Mouse (Mus musculus): ENCODE data around the gene Rpsa. TPM values are rescaled to one million over a fixed set of nuclear protein-coding genes. Genes with fewer than 3 reads are reported as not detected.

The Rpsa gene
- total RNA-seq (2012; rRNA removed) = 1,584 and 1,827 TPM in 2 replicates
- 1,000 to 10,000 TPM in 1 of 2 experiments, 100 to 1,000 TPM in 1; 726 to 4,532 TPM for polyA plus RNA-seq (2012; ENCODE audit: insufficient read depth in 1 of 2, insufficient read length in 2 of 2, low read depth in 1 of 2, low replicate concordance in 2 of 2, missing spikeins in 1 of 2)

DNA sequence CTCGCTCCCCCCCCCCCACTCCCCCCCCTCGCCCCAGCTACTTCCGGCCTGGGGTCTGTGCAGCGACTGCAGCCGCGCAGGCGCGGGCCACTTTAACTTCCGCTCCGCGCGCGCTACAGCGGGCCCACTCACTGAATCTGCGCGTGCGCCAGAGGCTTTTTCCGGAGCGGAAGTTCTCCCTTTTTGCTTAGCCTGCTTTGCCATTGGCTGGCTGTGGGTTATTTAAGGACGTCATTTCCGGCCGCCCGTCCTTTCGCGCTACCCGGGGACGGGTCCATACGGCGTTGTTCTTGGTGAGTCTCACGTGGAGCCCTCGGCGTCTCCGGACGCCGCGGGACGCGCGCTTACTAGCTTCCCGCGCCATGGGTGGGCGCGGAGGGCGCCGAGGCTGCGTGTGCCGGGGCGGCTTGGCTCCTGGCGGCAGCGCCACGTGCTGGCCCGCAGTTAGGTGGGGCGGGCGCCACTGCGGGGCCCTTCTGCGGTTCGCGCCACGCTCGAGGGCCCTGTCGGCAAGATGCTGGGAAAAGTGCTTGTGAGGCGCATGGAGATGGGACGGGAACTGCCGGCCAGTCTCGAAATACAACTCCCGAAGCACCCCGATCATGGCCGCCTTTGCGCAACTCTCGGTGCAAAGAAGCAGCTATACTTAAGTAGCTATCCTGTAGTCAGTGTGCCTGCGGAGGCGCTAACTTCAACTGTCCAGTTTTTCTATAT lies at the start of gene Rpsa:
Gene Rpsa (plus strand): TSS at position 152 of the 714 bp plus-strand sequence.
- Histone ChIP-seq H3K27me3 (ENCODE audit: control insufficient read depth in 1 of 2, insufficient read depth in 2 of 2, low read length in 2 of 2) (no peaks in the 10 kb centered on the region), H3K79me2 (ENCODE audit: control insufficient read depth, insufficient read depth, low read length, poor library complexity) (peaks cover 33% of the 10 kb centered on the region), H3K9me3 (replicated peaks; ENCODE audit: insufficient read depth, low read length) (no peaks in the 10 kb centered on the region), H3K9ac (ENCODE audit: control insufficient read depth, low read depth, low read length, poor library complexity, severe bottlenecking) (peak within 1 kb of the TSS; percentile 100), H3K4me3 (ENCODE audit: control insufficient read depth in 1 of 2, insufficient read depth in 1 of 2, low read depth in 2 of 2, low read length in 2 of 2) (peak within 1 kb of the TSS; percentile 55 to 95), H3K36me3 (ENCODE audit: control insufficient read depth in 1 of 2, insufficient read depth in 2 of 2, low read length in 2 of 2) (peaks cover 14 to 17% of the 10 kb centered on the region in 2 experiments), H3K27ac (ENCODE audit: control insufficient read depth, low read depth, low read length) (peak within 1 kb of the TSS; percentile 96), H3K4me1 (ENCODE audit: control insufficient read depth in 1 of 2, insufficient read depth in 2 of 2, low read length in 2 of 2) (peaks cover 0 to 7% of the 10 kb centered on the region in 2 experiments; a peak in 1 of 4 replicates)
- TF ChIP-seq TCF12 (IDR thresholded peaks at IDR 0.05; ENCODE audit: low read depth, low read length) (peak; percentile 66), POLR2A (IDR thresholded peaks at IDR 0.05; ENCODE audit: control insufficient read depth in 1 of 2, insufficient read depth in 1 of 2, low read depth in 1 of 2, low read length in 2 of 2, poor library complexity in 1 of 2) (peak in 1 of 2 experiments; percentile 90; a peak in 2 of 4 replicates), POLR2AphosphoS5 (IDR thresholded peaks at IDR 0.05; ENCODE audit: borderline replicate concordance, low read depth, low read length) (peak; percentile 61; the same call in 1 of the 2 replicates), SMC3 (IDR thresholded peaks at IDR 0.05; ENCODE audit: low read depth, low read length) (no peak), TAL1 (IDR thresholded peaks at IDR 0.05; ENCODE audit: low read length) (no peak), MXI1 (IDR thresholded peaks at IDR 0.05; ENCODE audit: low read depth, low read length) (peak; percentile 87), SIN3A (IDR thresholded peaks at IDR 0.05; ENCODE audit: low read length) (peak; percentile 72), MAZ (IDR thresholded peaks at IDR 0.05; ENCODE audit: low read depth, low read length) (no peak), RAD21 (IDR thresholded peaks at IDR 0.05; ENCODE audit: low read depth, low read length) (no peak), NRF1 (IDR thresholded peaks at IDR 0.05; ENCODE audit: insufficient read depth, low read depth, low read length, poor library complexity, severe bottlenecking) (peak; percentile 75), ETS1 (IDR thresholded peaks at IDR 0.05; ENCODE audit: low read depth, low read length) (no peak), GABPA (IDR thresholded peaks at IDR 0.05; ENCODE audit: low read depth, low read length) (no peak), ZMIZ1 (IDR thresholded peaks at IDR 0.05; ENCODE audit: low read depth, low read length) (peak; percentile 82; the same call in 1 of the 2 replicates), ELF1 (IDR thresholded peaks at IDR 0.05; ENCODE audit: low read depth, low read length) (peak; percentile 90), UBTF (IDR thresholded peaks at IDR 0.05; ENCODE audit: borderline replicate concordance, insufficient read depth, low read depth, low read length) (no peak), RCOR1 (IDR thresholded peaks at IDR 0.05; ENCODE audit: low read depth, low read length) (no peak), EP300 (IDR thresholded peaks at IDR 0.05; ENCODE audit: low read depth in 1 of 2, low read length in 2 of 2) (no peak), HCFC1 (IDR thresholded peaks at IDR 0.05; ENCODE audit: low read depth, low read length) (peak; percentile 85), MYC (IDR thresholded peaks at IDR 0.05; ENCODE audit: low read depth, low read length) (peak; percentile 92; the same call in 1 of the 2 replicates), MAX (IDR thresholded peaks at IDR 0.05; ENCODE audit: low read length) (peak; percentile 82), CTCF (IDR thresholded peaks at IDR 0.05 in 2 of 3, conservative IDR thresholded peaks at IDR 0.05 in 1 of 3; ENCODE audit: control insufficient read depth in 1 of 3, insufficient read depth in 1 of 3, low read depth in 2 of 3, low read length in 3 of 3, poor library complexity in 1 of 3, severe bottlenecking in 1 of 3) (no peak), POLR2AphosphoS2 (IDR thresholded peaks at IDR 0.05; ENCODE audit: low read length) (peak; percentile 90), ZKSCAN1 (IDR thresholded peaks at IDR 0.05; ENCODE audit: low read depth, low read length) (no peak), TBP (IDR thresholded peaks at IDR 0.05; ENCODE audit: low read depth, low read length) (peak; percentile 97), NELFE (IDR thresholded peaks at IDR 0.05; ENCODE audit: low read depth, low read length) (peak; percentile 92)
- DNase-seq (ENCODE audit: low read depth, low spot score) = peak; percentile 98
